ENCODE assay signal across 13 mouse cellular contexts in the genomic region with DNA sequence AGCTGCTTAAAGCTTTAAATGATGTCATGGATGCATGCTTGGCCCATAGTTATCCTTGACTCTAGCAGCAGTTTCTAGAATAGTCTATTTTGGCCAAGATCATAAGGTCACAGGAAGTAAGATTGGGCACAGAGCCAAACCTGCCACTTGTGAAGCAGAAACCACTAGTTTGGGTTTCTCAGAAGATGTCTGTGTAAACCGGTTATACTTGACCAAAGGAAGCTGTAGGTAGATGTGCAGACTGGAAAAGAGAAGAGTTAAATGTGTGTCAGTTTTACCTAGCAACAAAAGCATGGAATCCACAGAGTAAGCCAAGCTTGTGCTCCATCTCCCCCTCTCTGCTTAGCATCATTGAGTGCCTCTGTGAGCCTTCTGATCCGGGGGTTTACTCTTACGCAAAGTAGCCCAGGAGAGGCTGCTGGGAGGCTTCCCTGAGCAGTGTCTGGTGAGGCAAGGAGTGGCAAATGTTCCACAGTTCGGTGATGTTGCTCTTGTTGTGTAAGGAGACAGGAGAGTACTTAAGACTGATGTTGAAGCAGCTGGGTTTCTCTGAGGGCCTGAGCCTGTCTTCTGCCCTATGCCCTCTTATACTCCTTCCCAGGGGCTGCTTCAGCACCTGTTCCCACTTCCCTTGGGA.
DNase-seq lines count a peak whose midpoint lies in the region; ATAC-seq lines count a peak whose summit lies in the region.
"Had no signal": no experiment of that assay in that cellular context is flagged by ENCODE, and none has a peak within 500 bp of the region (broad histone marks: within the 10 kb centered on the region; RNA-seq: fewer than 3 reads in every experiment).

No protein-coding gene starts in this region.

- no peak overlapping the region for H3K4me2 ChIP-seq in heart, embryonic 12.5 days
- H3K4me2 ChIP-seq in hindbrain, embryonic 14.5 days (replicated peaks), result no peak overlapping the region
- H3K4me2 ChIP-seq: limb, embryonic 15.5 days had no signal

- no peaks in the 10 kb centered on the region; the same call in none of the 2 replicates for H3K4me1 ChIP-seq in heart, embryonic 12.5 days (replicated peaks)
- H3K4me1 ChIP-seq in hindbrain, embryonic 14.5 days (replicated peaks; ENCODE audit: control insufficient read depth, insufficient read depth, low read length), result no peaks in the 10 kb centered on the region
- H3K4me1 ChIP-seq: limb, embryonic 15.5 days had no signal

- H3K4me3 ChIP-seq in heart, embryonic 12.5 days, result no peak overlapping the region
- no peak overlapping the region for H3K4me3 ChIP-seq in hindbrain, embryonic 14.5 days (replicated peaks; ENCODE audit: low read length)
- H3K4me3 ChIP-seq: limb, embryonic 15.5 days had no signal

- peak; percentile 85 for DNase-seq in heart, adult 11 months
- peak; percentile 67 for DNase-seq in A20 (ENCODE audit: low read depth, low spot score)
- DNase-seq in naive thymus-derived CD4-positive, alpha-beta T cell, adult 2 months (ENCODE audit: low read depth), result peak; percentile 54
- DNase-seq in hindbrain, embryonic 14.5 days (ENCODE audit: low spot score), result no peak
- no peak for DNase-seq in embryo, embryonic 11 days
- DNase-seq in frontal cortex, postnatal 36 days (ENCODE audit: low spot score in 2 of 2), result no peak
- DNase-seq: cerebellum, adult 9-11 months; thymus, adult 18-20 months had no signal

- H3K27me3 ChIP-seq in heart, embryonic 12.5 days (replicated peaks), result no peaks in the 10 kb centered on the region
- no peaks in the 10 kb centered on the region for H3K27me3 ChIP-seq in hindbrain, embryonic 14.5 days (ENCODE audit: control insufficient read depth, insufficient read depth, low read length)
- H3K27me3 ChIP-seq: limb, embryonic 15.5 days had no signal

- H3K27ac ChIP-seq in heart, embryonic 12.5 days (ENCODE audit: poor library complexity, severe bottlenecking), result no peak overlapping the region
- no peak overlapping the region for H3K27ac ChIP-seq in hindbrain, embryonic 14.5 days
- H3K27ac ChIP-seq: limb, embryonic 15.5 days had no signal

- WGBS in heart, embryonic 12.5 days, result 69% methylated on average over 4 of the region's 4 CpGs
- WGBS in hindbrain, embryonic 14.5 days, result 87% methylated on average over 4 of the region's 4 CpGs

- no peak for ATAC-seq in heart, embryonic 12.5 days (ENCODE audit: insufficient number of reproducible peaks, low FRiP score)
- 0 out of 2 replicates have a peak, but pooled peaks have one; percentile 24 for ATAC-seq in common myeloid progenitor, adult 5-6 weeks (replicated peaks; ENCODE audit: low read depth, poor library complexity, severe bottlenecking)
- no peak for ATAC-seq in hindbrain, embryonic 14.5 days (ENCODE audit: low FRiP score)
- ATAC-seq: forebrain, embryonic 16.5 days; intestine, postnatal 0 days had no signal

- H3K36me3 ChIP-seq in heart, embryonic 12.5 days, result no peaks in the 10 kb centered on the region
- H3K36me3 ChIP-seq in hindbrain, embryonic 14.5 days (replicated peaks; ENCODE audit: control insufficient read depth, insufficient read depth), result no peaks in the 10 kb centered on the region
- H3K36me3 ChIP-seq: limb, embryonic 15.5 days had no signal

- H3K9ac ChIP-seq in heart, embryonic 12.5 days, result no peak overlapping the region
- H3K9ac ChIP-seq in hindbrain, embryonic 14.5 days, result no peak overlapping the region
- H3K9ac ChIP-seq: limb, embryonic 15.5 days had no signal

- H3K9me3 ChIP-seq in heart, embryonic 12.5 days (replicated peaks), result no peaks in the 10 kb centered on the region
- no peaks in the 10 kb centered on the region for H3K9me3 ChIP-seq in hindbrain, embryonic 14.5 days (ENCODE audit: control insufficient read depth, low read length)
- H3K9me3 ChIP-seq: limb, embryonic 15.5 days had no signal

Comparison
In these comparisons a context has a peak if more than half of its experiments do, and no peak if none do; other contexts are left out.
1. DNase-seq: peak in heart, adult 11 months (single experiment), A20 (single experiment) and naive thymus-derived CD4-positive, alpha-beta T cell, adult 2 months (single experiment); none in hindbrain, embryonic 14.5 days (single experiment), embryo, embryonic 11 days (single experiment) and frontal cortex, postnatal 36 days (0 of 2).